Mouse (Mus musculus): Measurements from ENCODE around the gene Pip4k2a.
A peak's percentile ranks its signal among the peaks of the same experiment; 100 is the strongest.

The Pip4k2a gene

DNA sequence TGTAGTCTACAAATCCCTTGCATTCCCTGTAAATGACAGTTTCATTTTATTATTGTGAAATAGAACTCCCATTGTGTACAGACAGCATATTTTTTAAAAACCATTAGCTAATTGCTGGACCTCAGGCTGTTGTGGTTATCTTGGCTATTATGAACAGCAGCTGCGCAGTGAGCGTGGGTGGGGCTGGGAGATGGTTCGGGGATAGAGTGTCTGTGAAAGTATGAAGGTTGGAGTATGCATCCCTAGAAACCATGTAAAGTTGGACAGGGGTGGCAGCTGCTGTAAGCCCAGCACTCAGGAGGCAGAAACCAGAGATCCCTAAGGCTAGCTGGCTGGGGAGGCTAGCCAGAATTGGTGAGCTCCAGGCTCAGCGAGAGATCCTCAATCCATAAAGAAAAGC, 158.4 kb downstream of the Pip4k2a start:
- DNase-seq (ENCODE audit: low spot score) = no peak

DNA sequence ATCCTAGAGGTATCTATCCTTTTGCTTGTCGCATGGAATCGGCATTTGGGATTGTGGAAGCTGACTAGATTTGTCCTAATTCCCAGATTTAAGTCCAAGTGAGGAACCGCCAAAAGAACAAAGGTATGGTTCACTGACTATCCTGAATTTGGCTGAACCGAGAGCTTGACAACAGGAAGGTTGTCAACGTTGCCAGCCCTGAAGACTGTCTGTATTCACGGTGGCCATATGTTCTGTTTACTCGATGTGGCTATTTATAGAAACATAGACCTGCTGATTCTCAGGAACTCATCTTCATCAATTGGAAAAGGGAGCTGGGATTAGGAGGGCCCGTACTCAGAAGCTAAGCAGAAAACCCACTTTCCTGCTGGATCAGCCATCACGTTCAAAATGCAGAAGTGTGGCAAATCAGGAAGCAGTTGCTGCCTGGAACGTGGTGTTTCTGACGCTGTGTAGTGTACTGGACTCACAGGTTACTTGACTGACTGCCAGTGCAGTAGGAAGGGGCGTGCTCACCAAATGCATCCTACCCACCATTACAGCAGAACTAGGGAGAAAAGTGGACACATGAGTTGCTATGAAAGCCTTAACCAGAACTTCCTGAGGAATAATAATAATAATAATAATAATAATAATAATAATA, 162.5 kb downstream of the Pip4k2a start:
- DNase-seq (ENCODE audit: low spot score) = no peak

DNA sequence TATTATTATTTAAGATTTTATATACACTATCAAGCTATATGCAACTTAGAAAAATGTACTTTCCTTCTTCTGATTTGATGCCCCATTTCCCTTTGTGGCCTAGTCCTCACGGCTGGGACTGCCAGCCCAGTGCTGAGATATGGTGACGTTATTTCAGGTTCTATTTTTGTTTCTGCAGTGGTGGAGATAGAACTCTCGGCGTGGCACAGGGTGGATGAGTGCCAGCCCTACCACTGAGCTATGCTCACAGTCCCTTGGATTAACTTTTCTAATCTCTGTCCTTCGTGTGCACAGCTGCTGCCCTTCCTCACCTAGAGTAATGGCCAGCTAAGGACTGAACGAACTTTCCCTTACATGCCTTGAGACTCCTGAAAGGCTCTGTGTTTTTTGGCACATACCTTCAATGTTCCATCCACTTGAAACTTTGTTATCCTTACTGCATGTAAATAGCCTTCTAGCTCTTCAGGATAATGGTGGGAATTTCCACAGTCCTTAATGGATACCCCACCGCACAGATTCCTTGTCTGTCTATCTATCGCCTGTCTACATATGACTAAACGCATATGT, 164.8 kb downstream of the Pip4k2a start:
- DNase-seq (ENCODE audit: low spot score) = no peak

DNA sequence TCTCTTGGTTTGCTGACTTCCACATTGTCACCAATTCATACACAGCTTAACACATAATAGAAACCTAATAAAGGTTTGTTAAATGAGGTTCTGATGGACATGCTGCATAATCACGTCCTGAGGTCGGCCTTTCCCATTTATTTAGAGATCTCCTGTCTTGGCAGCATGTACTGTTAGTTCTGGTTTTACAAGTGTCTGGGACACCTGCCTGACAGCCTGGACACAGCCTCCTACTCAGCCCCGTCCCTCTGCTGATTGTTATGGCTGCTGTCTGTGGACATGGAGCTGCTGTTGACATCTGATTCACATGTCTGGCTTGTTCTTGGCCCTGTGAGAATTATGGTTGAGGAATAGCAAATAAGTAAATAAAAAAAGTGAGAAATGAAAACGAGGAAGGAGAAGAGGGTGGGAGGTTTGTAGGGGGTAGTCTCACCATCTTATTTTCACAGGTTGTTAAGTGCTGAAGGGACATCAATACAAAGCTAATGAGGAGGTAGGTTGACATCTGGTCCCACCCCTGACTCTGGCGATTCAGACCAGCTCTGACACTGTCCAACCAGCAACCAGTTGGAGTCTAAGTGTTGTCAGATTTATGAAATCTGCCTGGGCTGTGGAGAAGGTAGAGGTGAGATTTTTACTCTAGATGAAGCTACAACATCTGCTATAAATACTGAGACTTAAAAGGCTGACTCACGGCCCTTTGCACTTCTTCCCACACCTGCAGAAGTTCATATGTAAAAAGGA, 166.7 kb downstream of the Pip4k2a start:
- no peak for DNase-seq (ENCODE audit: low spot score)

DNA sequence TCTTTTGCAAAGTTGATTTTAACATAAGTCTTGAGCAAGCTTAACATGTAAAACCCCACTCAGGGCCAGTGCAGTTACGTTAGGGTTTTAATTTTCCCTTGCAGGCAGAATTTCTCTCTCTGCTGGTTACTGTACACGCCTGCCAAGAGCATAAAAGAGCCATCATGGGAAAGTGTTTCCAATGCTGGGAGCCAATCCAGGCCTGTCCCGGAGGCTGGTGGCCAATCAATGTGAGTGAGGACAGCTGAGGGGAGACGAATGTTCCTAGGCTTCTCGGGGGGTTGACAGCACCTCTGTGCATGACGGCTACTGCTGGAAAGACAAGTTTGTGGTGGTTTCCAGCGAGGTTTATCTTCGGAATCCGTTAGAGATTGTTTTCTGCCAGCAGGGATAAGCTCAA, 175.2 kb downstream of the Pip4k2a start:
- DNase-seq (ENCODE audit: low spot score) = no peak

DNA sequence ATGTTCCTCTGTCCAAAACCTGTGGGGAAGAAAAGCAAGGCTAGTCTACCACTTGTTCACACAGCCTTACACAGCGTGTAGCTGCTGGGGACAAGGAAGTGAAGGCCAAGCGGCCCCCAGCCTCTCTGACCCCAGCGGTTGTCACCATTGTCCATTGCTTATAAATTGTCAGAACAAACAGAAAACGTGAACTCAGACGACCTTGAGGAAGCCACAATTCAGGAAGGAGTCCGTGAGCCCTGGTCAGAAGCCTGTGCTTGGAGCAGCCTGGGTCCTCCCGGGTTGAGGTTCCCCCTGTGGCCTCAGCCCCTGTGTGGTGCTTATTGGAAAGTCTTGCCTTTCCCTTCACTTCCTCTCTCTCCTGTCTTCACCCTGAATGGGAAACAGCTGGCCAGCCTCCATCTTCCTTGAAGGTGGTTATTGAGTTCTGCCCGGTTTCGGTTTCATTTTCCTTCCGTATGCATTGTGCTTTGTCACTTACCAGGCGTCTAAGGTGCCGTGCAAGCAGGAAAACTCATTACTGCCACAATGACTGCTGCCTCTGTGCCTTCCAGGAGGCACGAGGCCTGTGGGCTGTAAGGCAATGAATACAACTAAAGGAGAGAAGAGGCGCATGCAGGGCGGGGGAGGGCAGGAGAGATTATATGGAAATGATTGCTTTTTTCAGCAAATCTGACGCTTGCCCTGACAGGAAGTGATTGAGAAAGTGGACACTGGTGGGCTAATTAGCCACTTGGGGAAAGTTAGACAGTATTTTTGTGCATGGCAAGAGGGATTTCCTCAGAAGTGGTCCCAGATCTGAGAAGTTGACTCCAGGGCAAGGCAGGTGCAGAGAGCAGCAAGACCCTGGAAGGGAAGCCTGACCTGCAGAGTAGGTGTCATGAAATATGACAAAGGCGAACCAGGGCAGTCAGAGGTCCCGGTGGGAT, 176.2 kb downstream of the Pip4k2a start:
- peak; percentile 27 for DNase-seq (ENCODE audit: low spot score)

DNA sequence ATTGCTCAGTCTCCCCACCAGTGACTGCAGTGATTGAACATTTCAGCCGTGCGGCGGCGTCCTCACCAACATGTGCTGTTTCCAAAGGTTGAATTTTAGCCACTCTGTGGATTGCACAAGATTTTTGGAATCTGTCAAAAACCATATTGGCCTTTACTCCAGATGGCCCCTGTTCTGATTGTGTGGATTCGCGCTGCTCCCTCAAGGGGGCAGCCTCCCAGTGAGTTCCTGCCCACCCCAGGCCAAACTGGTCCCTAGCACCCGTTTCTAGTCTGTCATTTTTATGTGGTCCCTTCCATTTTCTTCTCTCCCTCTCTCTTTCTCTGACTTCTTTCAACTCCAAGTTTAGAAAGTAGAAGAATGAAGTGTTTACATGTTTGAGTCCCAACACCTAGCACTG, 178.4 kb downstream of the Pip4k2a start:
- DNase-seq (ENCODE audit: low spot score) = no peak

DNA sequence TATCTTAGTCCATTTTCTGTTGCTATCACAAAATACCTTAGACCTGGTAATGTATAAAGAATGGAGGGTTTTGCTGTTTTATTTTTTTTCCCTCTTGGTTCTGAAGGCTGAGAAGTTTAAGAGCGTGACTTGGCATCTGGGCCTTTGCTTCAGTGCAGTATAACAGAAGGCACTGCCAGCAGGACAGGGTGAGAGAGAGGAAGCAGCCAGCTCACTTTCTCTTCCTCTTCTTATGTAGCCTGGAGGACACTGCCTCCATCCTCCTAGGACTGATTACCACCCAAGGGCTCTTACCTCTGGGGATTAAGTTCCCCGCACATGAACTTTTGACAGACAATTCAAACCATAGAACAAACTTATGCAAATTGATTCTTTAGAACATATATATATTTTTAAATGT, 181.9 kb downstream of the Pip4k2a start:
- no peak for DNase-seq (ENCODE audit: low spot score)

DNA sequence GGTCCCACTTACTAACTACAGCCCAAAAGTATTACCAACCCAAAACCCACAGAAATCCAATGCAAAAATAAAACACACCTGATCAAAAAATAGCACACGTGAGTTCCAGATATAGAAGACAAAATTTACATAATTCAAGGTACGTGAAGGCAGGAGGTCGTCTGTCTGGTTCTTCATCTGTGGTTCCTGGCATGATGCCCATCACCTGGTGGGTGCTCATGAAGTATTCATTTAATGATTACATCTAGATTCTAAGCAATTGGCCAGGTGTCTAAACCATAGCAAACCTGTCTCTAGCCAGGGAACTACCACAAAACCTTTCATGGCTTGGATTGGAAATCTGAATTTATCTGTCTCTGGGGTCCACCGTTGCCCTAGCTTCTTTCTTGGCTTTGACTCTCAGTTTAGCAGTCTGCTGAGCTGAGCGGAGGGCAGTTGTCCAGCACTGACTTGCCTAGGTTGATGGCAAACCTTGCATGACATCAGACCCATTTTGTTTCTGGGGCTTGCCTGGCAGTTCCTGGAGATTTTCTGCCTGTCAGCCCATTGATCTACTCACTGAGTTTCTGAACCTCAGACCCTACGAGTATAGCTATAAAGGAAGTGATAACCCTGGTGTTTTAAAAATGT, 182.5 kb downstream of the Pip4k2a start:
- DNase-seq (ENCODE audit: low spot score) = no peak

DNA sequence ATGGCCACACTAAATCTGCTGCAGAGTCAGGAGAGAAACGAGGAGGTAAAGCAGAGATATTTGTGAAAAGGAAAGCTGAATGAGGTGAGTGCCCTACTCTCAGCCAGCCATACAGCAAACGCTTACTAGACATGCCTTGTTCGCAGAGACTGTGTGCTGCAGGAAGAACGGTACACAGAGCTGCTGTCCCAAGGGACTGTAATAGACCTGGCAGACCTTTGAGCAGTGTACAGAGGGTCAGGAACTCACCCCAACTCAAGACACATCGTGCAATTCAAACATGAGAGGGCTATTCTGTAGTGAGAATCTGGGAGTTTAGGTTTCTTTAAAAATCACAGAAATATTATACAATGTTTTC, 183.5 kb downstream of the Pip4k2a start:
- DNase-seq (ENCODE audit: low spot score) = no peak

DNA sequence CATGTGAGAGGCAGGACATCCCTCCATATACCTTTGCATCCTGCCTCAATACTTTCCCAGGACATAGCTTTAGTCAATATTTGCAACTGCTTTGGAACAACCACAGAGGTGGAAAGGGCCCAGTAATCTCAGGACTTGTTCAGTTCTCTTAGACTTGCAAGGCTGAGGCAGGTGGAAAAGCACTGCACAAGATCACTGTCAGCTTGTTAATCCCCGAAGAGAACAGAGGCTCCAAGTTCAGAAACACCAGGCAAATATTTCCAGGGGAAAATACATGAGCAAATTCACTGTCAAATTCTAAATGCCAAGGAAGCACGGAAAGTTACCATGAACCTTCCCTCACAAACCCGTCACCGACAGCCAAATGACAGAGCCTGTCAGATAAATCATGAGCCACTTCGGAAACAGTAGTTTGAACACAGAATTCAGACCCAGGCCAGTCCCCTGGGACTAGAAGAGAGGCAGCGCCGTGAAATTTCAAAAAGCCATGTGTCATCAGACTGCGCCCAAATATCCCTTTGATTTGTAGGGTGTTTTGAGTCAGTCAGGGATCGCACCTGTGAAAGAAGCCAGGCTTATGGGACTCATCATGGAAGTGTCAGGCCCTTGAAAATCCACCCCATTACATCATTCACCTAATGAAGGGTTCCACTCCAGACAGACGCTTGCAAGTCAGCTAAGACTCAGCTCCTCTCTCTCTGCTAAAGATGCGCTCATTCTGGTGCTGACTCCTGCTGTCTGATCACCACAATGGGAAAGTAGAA, 184.1 kb downstream of the Pip4k2a start:
- DNase-seq (ENCODE audit: low spot score) = no peak

DNA sequence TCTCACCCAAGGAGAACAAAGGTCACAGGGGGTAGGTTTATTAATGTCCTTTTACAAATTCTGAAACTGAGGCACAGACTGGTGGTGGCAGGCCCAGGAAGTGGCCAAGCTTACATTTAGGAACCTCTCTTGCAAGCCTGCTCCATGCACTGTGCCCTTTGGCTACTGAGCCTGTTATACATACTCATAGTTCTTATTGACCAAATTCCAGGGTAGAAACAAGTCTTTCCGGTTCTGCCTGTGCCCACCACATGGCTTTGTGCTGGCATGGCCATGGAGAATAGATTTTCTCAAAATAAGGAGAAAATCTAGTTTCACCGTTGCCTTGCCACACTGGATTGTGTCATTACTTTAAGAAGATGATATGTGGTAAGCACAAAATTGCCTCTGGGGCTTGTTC, 190.0 kb downstream of the Pip4k2a start:
- no peak for DNase-seq (ENCODE audit: low spot score)

DNA sequence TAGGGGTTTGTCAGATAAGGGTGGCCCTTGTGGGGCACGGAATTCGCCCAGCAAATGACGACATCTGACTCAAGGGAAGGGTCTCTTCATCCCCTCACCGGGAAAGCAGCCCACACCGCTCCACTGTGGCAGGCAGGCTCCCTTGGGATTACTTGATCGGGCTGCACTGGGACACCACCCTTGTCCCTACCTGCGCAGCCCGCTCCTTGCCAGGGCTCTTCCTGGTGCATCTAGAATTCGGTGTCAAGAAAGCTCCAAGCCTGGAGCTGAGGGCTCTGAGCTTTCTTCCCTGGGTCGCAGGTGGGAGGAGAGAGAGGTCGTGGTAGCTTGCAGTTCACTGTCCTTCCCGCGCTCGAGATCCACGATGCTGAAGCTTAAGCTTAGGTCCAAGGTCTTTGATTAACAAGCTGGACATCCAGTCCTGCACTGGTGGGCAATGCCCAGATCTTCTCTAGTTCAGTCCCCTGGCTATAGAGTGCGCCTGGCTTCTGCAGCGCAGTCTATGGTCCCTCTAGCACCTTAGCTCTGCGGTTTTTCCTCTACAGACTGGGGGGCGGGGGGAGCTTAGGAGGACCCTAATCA, 196.6 kb downstream of the Pip4k2a start:
- DNase-seq (ENCODE audit: low spot score) = no peak

DNA sequence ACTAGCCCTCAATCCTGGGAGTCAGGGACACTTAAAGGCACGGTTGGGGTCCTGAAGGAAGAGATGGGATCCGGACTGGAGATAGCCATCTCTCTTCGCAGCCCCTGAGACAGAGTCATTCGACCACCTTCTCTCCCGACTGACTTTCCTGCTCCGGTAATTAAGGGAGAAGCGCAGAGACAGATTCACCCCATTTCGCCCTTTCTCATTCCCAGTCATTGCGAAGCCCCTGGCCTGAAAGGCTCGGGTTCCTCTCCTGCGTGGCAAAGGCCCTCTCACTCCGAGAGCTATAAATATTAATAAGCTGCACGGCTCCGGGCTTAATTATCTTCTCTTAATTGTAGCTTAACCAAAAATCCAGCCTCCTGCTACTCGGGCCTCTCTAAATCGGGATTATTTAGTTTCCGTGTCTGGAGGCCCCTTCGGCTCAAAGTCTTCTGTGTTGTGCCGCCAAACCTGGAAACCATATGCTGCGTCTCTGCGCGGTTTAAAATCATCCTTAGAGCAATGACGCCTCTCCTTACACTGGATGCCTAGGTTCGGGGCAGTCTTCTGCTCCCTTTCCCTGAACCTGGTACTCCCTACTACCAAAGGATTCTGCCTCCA, 197.2 kb downstream of the Pip4k2a start:
- DNase-seq (ENCODE audit: low spot score) = no peak

DNA sequence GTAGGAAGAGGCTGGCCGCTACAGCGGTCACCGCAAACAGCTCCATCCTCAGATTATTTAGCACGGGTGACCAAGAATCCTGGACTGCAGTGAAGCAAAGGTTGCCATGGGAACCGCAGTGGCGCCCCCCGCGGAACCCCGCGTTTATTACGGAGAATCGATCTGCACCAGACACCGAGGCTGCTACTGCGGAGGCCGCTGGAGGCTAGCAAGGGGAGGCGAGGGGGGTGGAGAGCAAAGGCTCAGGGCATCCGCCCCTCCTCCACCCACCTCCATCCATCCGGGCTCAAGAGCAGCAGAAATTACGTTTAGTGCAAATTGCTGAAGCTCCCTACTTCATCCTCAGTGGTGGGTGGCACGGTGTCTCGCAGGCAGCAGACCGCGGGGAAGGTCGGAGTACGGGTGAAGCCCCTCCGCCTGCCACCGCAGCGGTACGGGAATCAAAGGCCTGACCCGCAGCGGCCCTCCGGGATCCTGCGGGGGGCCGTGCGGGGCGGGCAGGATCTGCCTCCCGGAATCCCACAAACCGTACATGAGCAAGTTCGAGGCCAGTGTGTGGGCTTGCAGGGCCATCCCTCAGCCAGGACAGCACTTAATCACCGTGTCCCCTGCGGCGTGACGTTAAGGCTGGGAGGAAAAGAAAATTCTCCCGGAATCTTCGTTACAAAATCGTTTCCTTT, 197.8 kb downstream of the Pip4k2a start:
- DNase-seq (ENCODE audit: low spot score) = no peak

DNA sequence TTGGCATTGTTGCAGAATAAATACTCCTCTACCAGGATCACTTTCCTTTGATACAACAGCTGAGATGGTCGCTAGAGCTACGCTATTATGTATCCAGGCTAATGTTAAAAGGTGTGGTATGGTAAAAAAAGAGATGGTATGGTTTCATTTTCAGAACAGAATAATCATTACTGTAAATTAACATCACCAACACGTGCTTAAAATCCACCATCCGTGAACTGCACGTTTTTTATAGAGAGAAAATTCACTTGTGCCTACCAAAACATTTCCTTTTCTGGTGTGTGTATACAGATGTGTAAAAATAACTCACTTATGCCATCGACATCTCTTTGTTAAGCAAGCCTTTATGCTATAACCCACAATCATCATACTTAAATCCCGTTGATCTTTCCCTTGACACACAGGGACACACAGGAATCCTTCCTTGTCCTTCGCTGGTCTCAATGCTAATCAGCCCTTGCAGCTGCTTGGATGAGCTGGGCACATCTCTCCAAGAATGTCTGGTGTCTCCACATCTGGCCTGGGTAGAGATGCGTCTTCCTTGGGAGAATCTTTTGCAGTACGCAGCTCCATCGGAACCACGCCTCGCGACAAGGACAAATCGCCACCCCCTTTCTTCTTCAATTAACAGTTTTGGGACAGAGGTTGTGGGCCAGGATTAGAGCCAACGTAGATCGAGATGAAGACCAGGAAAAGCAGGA, 198.5 kb downstream of the Pip4k2a start:
- no peak for DNase-seq (ENCODE audit: low spot score)

DNA sequence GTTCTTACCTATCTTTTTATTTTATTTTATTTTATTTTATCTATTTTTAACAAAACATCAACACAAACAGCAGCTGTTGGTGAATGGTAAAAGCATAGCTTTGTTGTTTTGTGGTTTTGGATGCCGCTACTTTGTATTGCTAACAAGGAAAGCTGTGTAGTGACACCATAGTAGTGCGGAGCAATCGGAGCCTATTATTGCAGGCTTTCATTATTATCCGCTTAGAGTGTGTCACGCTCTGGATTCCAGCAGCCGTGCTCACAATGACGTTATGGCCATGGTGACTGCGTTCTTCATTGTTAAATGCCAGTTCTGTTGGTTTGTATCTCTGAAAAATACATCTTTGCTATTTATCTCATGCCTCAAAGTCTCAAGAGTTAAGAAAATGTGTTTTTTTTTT, 200.2 kb downstream of the Pip4k2a start:
- no peak for DNase-seq (ENCODE audit: low spot score)

DNA sequence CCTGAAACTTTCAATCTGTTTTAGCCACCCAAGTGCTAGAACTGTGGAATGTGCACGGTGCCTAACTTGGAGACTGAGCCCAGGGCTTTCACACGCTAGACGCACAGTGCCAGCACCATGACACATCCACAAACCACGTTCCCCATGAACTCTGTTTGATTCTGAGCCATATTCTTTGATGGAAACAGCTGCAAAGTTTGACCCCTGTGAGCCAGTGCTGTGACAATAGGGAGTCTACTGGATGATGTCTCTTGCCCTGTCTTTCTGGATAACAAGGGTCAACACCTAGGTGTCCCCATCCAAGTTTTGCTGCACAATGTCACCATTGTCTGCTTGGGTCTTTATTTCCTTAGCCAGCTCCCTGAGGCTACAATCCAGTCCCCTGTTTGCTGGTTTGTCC, 203.7 kb downstream of the Pip4k2a start:
- no peak for DNase-seq (ENCODE audit: low spot score)

Measured in spleen, adult 12 weeks (tissue).